Mouse (Mus musculus) kidney, embryonic 15.5 days (tissue): Measurements from ENCODE around the gene Plekha4. TPM values are rescaled to one million over a fixed set of nuclear protein-coding genes. Genes with fewer than 3 reads are reported as not detected.
"Not testable (repeated sequence)": the region's sequence is repeated elsewhere in the genome, so short reads cannot be mapped to it uniquely, and the experiment has no call there.

Experiments used
- ATAC-seq: fragments of 200-750 bp; cut with Nextera tagmentation; replicated peaks from 2 replicates; pipeline ENCODE4 v1.8.0; 2017; ENCODE audit warnings: moderate TSS enrichment; ENCODE audit not compliant: low FRiP score
- H3K27ac ChIP-seq: fragments of 300-500 bp; sonication (generic); 2 replicates; pipeline ENCODE4 v1.5.1; 2015; ENCODE audit warnings: mild to moderate bottlenecking, inconsistent platforms
- H3K27me3 ChIP-seq: fragments of 300-500 bp; sonication (generic); 2 replicates; pipeline ENCODE4 v1.6.1; 2015; ENCODE audit warnings: inconsistent platforms
- H3K36me3 ChIP-seq: fragments of 300-500 bp; sonication (generic); 2 replicates; pipeline ENCODE4 v1.6.1; 2015; ENCODE audit warnings: inconsistent platforms
- H3K4me1 ChIP-seq: fragments of 300-500 bp; sonication (generic); 2 replicates; pipeline ENCODE4 v1.6.1; 2015; ENCODE audit warnings: inconsistent platforms
- H3K4me2 ChIP-seq: fragments of 300-500 bp; sonication (generic); 2 replicates; pipeline ENCODE4 v1.6.1; 2015; ENCODE audit warnings: moderate library complexity, mild to moderate bottlenecking, inconsistent platforms
- H3K4me3 ChIP-seq: fragments of 300-500 bp; sonication (generic); replicated peaks from 2 replicates; pipeline ENCODE4 v1.5.1; 2015; ENCODE audit warnings: mild to moderate bottlenecking, inconsistent platforms
- H3K9ac ChIP-seq: fragments of 300-500 bp; sonication (generic); 2 replicates; pipeline ENCODE4 v1.6.1; 2015; ENCODE audit warnings: mild to moderate bottlenecking, inconsistent platforms
- H3K9me3 ChIP-seq: fragments of 300-500 bp; sonication (generic); replicated peaks from 2 replicates; pipeline ENCODE4 v1.6.1; 2016; ENCODE audit warnings: inconsistent platforms
- WGBS: fragments of 180-500 bp; shearing (Covaris S2); methylation state at CpG from one replicate; pipeline ENCODE4 v1.1.7; 2015; ENCODE audit warnings: mixed read lengths; 5-methylcytosine and 5-hydroxymethylcytosine counted together
- polyA plus RNA-seq: library from polyadenylated mRNA; unstranded; fragments of >200 nt; fragmentation: Nextera tagmentation; extraction: Ambion mirVana; gene quantifications from 2 replicates; pipeline ENCODE4 v1.2.1, GENCODE M21; 2015

Gene Plekha4
- polyA plus RNA-seq, 1 experiment from 2014 or later = 4.5 TPM

- Histone ChIP-seq H3K9me3 (no peaks in the 10 kb centered on the region), H3K27me3 (no peaks in the 10 kb centered on the region), H3K4me3 (peak within 1 kb of the TSS; percentile 68), H3K4me2 (peak within 1 kb of the TSS; percentile 94), H3K9ac (peak within 1 kb of the TSS; percentile 78), H3K4me1 (peaks cover 29% of the 10 kb centered on the region), H3K27ac (peak within 1 kb of the TSS; percentile 98), H3K36me3 (peaks cover 28% of the 10 kb centered on the region)
- WGBS = under 1% methylated on average over 44 of the region's 44 CpGs
- ATAC-seq = peak; percentile 91
Measured at GRCm38 (mm10) chr7:45509912-45510787, 16.0 kb upstream of the Plekha4 start, which contains the start of gene Nucb1. Gene Nucb1, minus strand, starts transcription at chr7:45510406.

GRCm38 (mm10) chr7:45514411-45514810 lies 11.7 kb upstream of the Plekha4 start:
- no peaks in the 10 kb centered on the region for H3K36me3 ChIP-seq
- H3K27me3 ChIP-seq = no peaks in the 10 kb centered on the region
- H3K27ac ChIP-seq = no peak overlapping the region
- WGBS = 87% methylated on average over 7 of the region's 7 CpGs
- H3K4me1 ChIP-seq = peaks cover 19% of the 10 kb centered on the region
- no peak for ATAC-seq
- H3K9me3 ChIP-seq = no peaks in the 10 kb centered on the region
- H3K9ac ChIP-seq = no peak overlapping the region
- H3K4me2 ChIP-seq = no peak overlapping the region
- H3K4me3 ChIP-seq = no peak overlapping the region

GRCm38 (mm10) chr7:45515436-45515835 lies 10.7 kb upstream of the Plekha4 start:
- 18% methylated on average over 16 of the region's 16 CpGs for WGBS
- Histone ChIP-seq H3K4me1 (peaks cover 20% of the 10 kb centered on the region), H3K9ac (no peak overlapping the region), H3K27ac (peak overlapping the region; percentile 48), H3K36me3 (no peaks in the 10 kb centered on the region), H3K27me3 (no peaks in the 10 kb centered on the region), H3K4me3 (0 out of 2 replicates have a peak overlapping the region, but pooled peaks have one; percentile 6), H3K4me2 (peak overlapping the region; percentile 41), H3K9me3 (no peaks in the 10 kb centered on the region)
- peak; percentile 69 for ATAC-seq

GRCm38 (mm10) chr7:45516846-45517245 lies 9.3 kb upstream of the Plekha4 start:
- ATAC-seq, H3K4me2 ChIP-seq: not testable (repeated sequence)
- H3K4me1 ChIP-seq = peaks cover 28% of the 10 kb centered on the region

GRCm38 (mm10) chr7:45518618-45519017 lies 7.5 kb upstream of the Plekha4 start:
- H3K27ac ChIP-seq = no peak overlapping the region
- no peak overlapping the region for H3K9ac ChIP-seq
- WGBS = 92% methylated on average over 16 of the region's 16 CpGs
- peaks cover 45% of the 10 kb centered on the region for H3K4me1 ChIP-seq
- no peaks in the 10 kb centered on the region for H3K27me3 ChIP-seq
- peaks cover 8% of the 10 kb centered on the region; the same call in 1 of the 2 replicates for H3K36me3 ChIP-seq
- no peaks in the 10 kb centered on the region for H3K9me3 ChIP-seq
- no peak overlapping the region for H3K4me2 ChIP-seq
- no peak overlapping the region for H3K4me3 ChIP-seq
- ATAC-seq = no peak

More at GRCm38 (mm10) chr7:45516846-45517245, 9.3 kb upstream of the Plekha4 start:
- not testable (repeated sequence) for H3K36me3 ChIP-seq, H3K27me3 ChIP-seq, H3K9ac ChIP-seq, H3K4me3 ChIP-seq, H3K27ac ChIP-seq, H3K9me3 ChIP-seq
- WGBS = 67% methylated on average over 5 of the region's 5 CpGs

- Histone ChIP-seq H3K9me3 (no peaks in the 10 kb centered on the region), H3K36me3 (peaks cover 12% of the 10 kb centered on the region), H3K27ac (no peak overlapping the region), H3K9ac (no peak overlapping the region), H3K4me2 (no peak overlapping the region), H3K4me3 (no peak overlapping the region), H3K27me3 (no peaks in the 10 kb centered on the region), H3K4me1 (peaks cover 51% of the 10 kb centered on the region)
- ATAC-seq = no peak
- 64% methylated on average over 8 of the region's 8 CpGs for WGBS
Measured at GRCm38 (mm10) chr7:45519345-45520120, 6.6 kb upstream of the Plekha4 start.

GRCm38 (mm10) chr7:45520605-45521004 lies 5.5 kb upstream of the Plekha4 start:
- Histone ChIP-seq H3K4me3 (no peak overlapping the region), H3K4me1 (peaks cover 52% of the 10 kb centered on the region), H3K36me3 (peaks cover 14% of the 10 kb centered on the region), H3K4me2 (no peak overlapping the region), H3K9me3 (no peaks in the 10 kb centered on the region), H3K9ac (no peak overlapping the region), H3K27me3 (no peaks in the 10 kb centered on the region), H3K27ac (0 out of 2 replicates have a peak overlapping the region, but pooled peaks have one; percentile 92)
- 91% methylated on average over 7 of the region's 7 CpGs for WGBS
- no peak for ATAC-seq

- ATAC-seq = peak; percentile 57
- H3K4me1 ChIP-seq = peaks cover 52% of the 10 kb centered on the region
- peaks cover 14% of the 10 kb centered on the region for H3K36me3 ChIP-seq
- H3K9ac ChIP-seq = peak overlapping the region; percentile 64
- H3K4me2 ChIP-seq = peak overlapping the region; percentile 61
- WGBS = under 1% methylated on average over 28 of the region's 28 CpGs
- no peaks in the 10 kb centered on the region for H3K9me3 ChIP-seq
- peak overlapping the region; percentile 59 for H3K4me3 ChIP-seq
- no peaks in the 10 kb centered on the region for H3K27me3 ChIP-seq
- peak overlapping the region; percentile 92 for H3K27ac ChIP-seq
Measured at GRCm38 (mm10) chr7:45521728-45522184, 4.4 kb upstream of the Plekha4 start.

- 56% methylated on average over 16 of the region's 16 CpGs for WGBS
Measured at GRCm38 (mm10) chr7:45522194-45522752, 3.9 kb upstream of the Plekha4 start.

GRCm38 (mm10) chr7:45522957-45523676 lies 3.0 kb upstream of the Plekha4 start:
- ATAC-seq = no peak

More at GRCm38 (mm10) chr7:45522194-45522752, 3.9 kb upstream of the Plekha4 start:
- 0 out of 2 replicates have a peak overlapping the region, but pooled peaks have one; percentile 64 for H3K9ac ChIP-seq
- peak overlapping the region; percentile 61 for H3K4me2 ChIP-seq
- H3K4me1 ChIP-seq = peaks cover 54% of the 10 kb centered on the region
- ATAC-seq = no peak
- no peaks in the 10 kb centered on the region for H3K27me3 ChIP-seq
- H3K4me3 ChIP-seq = peak overlapping the region; percentile 59
- peak overlapping the region; percentile 92; the same call in 1 of the 2 replicates for H3K27ac ChIP-seq
- H3K9me3 ChIP-seq = no peaks in the 10 kb centered on the region
- peaks cover 14% of the 10 kb centered on the region for H3K36me3 ChIP-seq

GRCm38 (mm10) chr7:45523678-45524170 lies 2.4 kb upstream of the Plekha4 start:
- Histone ChIP-seq H3K27ac (peak overlapping the region; percentile 29), H3K4me2 (peak overlapping the region; percentile 61), H3K4me3 (peak overlapping the region; percentile 14), H3K27me3 (no peaks in the 10 kb centered on the region), H3K9me3 (no peaks in the 10 kb centered on the region), H3K36me3 (peaks cover 14% of the 10 kb centered on the region), H3K4me1 (peaks cover 55% of the 10 kb centered on the region), H3K9ac (peak overlapping the region; percentile 39)
- ATAC-seq = no peak
- 81% methylated on average over 13 of the region's 13 CpGs for WGBS

More at GRCm38 (mm10) chr7:45522957-45523676, 3.0 kb upstream of the Plekha4 start:
- peaks cover 54% of the 10 kb centered on the region for H3K4me1 ChIP-seq
- no peaks in the 10 kb centered on the region for H3K9me3 ChIP-seq
- 70% methylated on average over 18 of the region's 18 CpGs for WGBS
- peaks cover 14% of the 10 kb centered on the region for H3K36me3 ChIP-seq
- H3K4me3 ChIP-seq = peak overlapping the region; percentile 14
- H3K9ac ChIP-seq = peak overlapping the region; percentile 41
- no peaks in the 10 kb centered on the region for H3K27me3 ChIP-seq
- H3K27ac ChIP-seq = peak overlapping the region; percentile 29
- peak overlapping the region; percentile 61 for H3K4me2 ChIP-seq
